Mouse (Mus musculus): Measurements from ENCODE around the gene Lrrc28.

Gene Lrrc28

DNA sequence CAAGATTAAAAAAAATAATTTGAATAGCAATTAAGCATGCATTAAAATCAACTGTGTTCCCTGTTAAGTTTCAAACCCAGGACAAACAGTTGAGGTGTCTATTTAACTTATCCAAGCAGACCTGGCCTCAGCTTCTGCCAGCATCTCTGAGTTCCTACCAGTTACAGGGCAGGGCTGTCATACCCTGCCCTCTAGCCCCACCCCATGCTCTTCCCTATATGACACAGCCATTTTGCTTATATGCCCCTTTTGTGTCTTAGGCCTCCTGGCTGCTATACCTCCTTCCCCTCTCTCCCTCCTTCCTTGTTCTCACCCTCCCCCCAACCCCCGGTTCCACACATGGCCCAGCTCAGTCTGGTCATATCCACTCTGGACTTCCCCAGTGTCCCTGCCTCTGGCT lies 48.1 kb downstream of the Lrrc28 start:
- no peak for DNase-seq (ENCODE audit: extremely low spot score, low read depth, low spot score)

DNA sequence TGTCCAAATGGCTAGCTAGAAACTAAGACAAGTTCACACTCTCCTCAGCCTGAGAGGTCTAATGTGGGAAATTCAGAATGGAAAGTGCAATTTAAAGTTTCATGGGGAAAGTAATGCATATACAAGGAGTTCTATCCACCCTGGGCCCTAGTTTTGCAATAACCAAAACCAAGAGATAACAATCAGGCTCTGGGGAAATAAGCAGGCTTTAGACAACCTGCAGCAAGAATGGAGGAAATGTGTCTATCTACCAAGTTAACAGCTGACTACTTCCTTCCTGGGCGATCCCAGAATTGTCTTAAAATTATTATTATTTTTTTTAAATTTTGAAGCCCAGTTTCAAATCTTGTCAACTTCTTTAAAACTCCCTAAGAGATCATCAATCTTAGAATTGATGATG lies 48.7 kb downstream of the Lrrc28 start:
- no peak for DNase-seq (ENCODE audit: extremely low spot score, low read depth, low spot score)

DNA sequence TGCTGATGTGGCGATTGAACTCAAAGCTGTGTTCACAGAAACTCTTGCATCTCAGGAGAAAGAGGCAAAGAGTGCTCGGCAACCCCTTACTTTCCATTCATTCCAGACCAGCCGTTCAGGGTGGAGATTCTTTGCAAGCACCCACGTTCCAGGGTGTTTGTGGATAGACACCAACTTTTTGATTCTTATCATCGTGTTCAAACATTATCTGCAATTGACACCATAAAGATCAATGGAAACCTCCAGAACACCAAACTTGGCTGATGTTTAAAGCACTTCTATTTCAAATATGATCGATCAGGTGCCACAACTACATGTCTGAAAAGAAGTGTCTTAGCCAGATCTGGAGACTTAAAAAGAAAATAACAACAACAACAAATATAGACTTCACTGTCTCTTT lies 51.2 kb downstream of the Lrrc28 start:
- DNase-seq (ENCODE audit: extremely low spot score, low read depth, low spot score): no peak

DNA sequence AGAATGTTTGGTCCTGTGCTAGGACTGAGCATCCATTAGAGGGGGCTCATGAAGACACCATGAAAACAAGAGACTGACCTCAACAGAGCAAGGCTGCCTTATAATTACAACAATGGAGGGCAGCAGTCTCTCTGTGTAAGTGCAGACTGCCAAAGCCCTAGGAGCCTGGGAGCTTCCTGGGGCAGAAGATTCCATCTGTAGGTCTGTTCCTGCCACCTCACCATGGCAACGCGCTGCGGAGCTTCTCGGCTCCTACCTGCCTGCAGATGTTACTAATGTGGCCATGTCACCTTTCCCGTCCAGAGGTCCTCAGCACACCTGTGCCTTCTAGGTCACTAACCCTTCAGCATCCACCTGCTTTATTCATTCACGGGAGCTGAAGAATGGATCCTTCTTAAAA lies 52.4 kb downstream of the Lrrc28 start:
- DNase-seq (ENCODE audit: extremely low spot score, low read depth, low spot score): no peak

DNA sequence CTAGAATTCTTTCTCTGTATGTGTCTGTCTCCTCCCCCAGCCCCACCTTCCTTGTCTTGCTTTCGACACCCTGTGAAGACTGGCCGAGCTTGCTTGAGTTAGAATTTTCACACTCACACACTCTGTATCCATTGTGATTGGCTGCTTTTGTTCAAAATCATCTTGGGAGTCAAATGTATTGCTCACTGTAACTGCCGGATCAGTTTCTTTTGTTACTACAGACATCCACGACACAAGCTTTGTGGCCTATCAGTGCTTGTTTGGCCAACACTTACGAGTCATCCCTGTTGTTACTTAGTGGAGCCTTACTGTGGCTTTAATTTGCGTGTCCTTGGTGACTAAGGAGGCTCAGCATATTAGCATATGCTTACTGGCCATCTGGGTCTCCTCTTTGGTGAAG lies 56.3 kb downstream of the Lrrc28 start:
- DNase-seq (ENCODE audit: extremely low spot score, low read depth, low spot score): no peak

DNA sequence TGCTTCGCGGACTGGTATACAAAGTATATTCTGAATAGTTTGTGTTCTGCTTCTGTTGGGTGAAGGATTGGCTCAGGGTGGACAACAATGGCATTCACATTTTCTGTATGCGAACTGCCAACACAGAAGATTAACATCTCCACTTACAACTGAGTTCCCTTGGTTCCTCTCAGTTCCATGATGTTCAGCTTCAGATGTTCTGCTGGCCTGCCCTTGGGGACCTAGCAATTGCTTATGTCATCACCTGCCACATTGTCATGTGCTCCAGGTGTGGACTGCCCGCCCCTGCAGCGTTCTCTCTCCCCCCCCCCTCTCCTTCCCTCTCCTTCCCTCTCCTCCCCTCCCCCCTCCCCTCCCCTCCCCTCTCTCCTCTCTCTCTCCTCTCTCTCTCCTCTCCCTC lies 58.6 kb downstream of the Lrrc28 start:
- no peak for DNase-seq (ENCODE audit: extremely low spot score, low read depth, low spot score)

DNA sequence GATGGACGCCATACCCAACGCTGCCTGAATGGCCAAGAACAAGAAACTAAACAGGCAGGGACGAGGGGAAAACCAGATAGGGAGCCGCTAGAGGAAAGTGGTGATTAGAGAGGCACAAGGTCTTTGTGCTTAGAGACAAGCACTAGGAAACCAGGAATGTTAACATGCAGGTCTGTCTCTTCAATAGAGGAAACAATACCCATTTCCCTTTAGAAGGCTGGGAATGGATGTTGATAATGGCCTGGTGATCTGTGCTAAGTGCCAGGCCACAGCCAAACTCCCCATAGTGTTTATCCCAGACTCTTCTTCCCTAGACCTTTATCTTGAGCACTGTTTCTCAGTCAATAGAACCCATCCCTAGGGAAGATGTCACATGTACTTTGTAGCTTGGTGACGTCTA lies 61.2 kb downstream of the Lrrc28 start:
- no peak for DNase-seq (ENCODE audit: extremely low spot score, low read depth, low spot score)

DNA sequence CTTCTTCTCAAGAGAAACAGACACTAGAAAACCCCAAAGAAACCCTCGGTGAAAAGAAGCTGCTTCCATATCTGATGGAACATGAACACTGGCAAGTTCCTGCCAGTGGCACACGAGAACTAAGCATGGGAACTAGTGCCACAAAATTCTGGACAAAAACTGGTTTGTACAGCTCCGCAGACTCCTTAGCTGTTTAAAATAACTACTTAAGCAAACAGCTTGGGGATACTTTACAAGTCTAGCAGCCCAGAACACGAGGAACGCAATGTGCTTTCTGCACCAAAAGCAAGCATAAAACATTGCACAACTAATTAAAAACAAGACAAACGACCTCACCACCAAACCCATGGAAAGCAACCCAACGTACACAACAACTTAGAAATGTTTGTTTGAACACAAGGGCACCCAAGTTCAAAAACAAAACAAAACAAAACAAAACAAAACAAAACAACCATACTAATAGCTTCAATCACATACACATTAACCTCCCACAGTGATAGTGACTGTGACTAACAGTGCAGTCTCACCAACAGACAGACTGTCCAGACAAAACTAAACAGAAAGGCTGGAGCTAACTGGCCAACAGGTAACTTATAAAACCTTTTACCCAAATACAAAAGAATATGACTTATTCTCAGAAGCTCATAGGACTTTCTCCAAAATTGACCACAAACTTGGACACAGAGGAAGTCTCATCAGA lies 66.1 kb downstream of the Lrrc28 start:
- no peak for DNase-seq (ENCODE audit: extremely low spot score, low read depth, low spot score)

DNA sequence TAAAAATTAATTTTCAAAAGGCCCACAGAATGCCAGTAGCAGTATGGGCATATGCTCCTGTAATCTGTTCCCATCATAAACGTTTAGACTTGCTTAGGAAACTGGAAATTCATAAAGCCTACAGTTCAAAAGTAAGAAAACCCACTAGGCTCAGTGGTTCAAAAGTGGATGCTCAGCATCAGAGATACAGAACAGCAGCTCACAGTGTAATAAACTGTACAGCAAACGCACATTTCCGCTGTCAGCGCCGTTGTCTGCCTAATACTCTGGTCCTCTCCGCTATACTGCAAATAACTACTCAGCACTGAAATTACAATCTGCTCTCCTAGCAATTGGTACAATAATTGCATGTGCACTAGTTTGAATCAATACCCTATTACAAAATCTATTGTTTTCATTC lies 67.0 kb downstream of the Lrrc28 start:
- DNase-seq (ENCODE audit: extremely low spot score, low read depth, low spot score): no peak

DNA sequence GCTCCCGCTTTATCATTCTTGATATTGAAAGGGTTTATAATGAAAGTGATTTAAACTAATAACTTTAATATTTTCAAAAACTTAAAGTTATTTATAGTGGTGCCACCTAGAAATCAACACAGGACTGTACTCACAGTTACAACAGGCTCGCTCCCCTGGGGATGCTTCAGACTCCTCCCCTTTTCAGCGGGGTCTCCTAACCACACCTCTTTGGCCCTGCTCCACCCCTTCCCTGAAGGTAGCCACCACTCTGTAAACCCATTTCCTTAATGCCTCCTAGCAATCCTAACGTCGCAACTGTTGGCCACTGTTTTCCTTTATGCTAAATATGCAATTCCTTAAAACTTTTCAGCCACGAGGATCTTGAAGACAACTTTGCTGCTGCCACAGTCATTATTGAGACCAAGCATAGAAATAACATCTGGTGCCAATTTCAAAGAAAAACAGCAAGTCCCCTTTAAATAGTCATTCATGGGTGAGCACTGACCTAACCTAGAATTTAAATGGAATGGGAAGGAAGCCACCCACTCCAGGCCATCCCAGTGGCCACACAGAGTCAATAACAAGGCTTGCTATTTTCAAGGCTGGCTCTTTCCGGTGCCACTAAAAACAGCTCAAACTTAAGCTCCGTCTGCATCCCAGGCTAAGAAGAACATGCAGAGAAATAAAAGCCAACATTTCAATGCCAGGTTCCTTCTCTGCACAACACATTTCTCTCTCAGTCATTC lies 78.4 kb downstream of the Lrrc28 start:
- no peak for DNase-seq (ENCODE audit: extremely low spot score, low read depth, low spot score)

DNA sequence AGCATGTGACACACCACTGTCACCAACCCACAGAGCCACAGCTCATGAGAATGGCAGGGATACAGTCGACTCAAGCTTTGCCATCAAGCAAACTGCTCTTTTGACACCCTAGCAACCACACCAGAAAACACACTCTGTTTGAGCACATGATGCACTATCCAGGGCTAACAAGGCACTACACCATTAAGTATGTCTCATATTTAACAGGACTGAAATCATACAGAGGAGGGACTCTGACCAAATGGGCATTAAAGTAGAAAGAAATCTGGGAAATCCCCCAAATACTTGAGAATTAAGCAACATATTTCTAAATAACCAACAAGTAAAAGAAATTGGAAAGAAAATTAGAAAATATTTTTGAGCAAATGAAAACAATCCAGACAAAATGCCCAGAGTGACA lies 79.9 kb downstream of the Lrrc28 start:
- no peak for DNase-seq (ENCODE audit: extremely low spot score, low read depth, low spot score)

DNA sequence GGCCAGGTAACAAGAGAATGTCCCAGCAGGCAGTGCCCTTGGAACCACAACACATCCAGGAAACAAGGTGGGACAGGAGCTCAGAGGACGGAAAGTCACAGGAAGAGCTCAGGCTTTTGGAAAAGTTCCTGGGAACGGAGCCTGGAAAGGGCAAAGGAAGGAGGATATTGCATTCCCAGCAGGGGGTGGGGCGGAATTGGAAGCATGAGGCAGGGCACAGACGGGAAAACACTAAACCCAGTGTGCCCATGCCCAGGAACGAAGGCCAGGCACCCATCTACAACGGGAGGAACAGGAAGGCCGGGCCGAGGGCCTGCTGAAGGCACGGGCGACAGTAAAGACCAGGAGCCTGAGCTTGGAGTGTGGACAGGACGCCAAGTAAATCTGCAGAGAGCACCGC lies 82.9 kb downstream of the Lrrc28 start:
- no peak for DNase-seq (ENCODE audit: extremely low spot score, low read depth, low spot score)

DNA sequence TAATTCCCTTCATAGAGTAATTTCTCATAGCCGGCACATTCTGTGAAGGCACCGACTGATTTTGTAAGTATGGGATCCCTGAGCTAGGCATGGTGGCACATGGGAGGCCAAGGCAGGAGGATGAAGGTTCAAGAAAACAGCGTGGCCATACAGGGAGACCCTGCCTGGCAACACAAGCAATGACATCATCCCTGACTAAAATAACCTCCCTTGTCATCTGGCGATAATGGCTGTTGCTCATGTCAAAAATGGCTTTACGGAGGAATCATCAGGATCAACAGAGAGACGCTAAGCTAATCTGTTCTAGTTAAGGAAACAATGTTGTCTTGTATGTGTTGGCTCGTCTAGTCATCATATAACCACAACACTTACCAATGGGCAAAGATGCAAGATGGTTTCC lies 85.6 kb downstream of the Lrrc28 start:
- no peak for DNase-seq (ENCODE audit: extremely low spot score, low read depth, low spot score)

DNA sequence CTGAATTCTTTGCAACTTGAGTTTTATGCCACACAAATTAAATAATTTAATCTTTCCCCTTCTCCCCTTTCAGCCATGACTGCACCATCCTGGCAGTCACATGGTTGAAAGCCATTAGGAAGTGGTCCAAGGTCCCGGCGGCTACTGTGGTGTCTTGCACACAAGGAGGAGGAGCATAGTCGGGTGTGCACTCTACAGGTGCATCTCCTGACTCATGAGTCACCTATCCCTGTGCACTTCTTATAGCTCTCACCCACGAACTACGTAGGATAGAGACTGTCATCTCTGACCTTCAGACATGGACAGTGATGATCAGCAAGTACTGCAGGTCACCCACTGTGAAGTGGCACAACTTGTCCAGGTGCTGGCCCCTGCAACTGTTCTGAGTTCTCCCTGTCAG lies 86.8 kb downstream of the Lrrc28 start:
- no peak for DNase-seq (ENCODE audit: extremely low spot score, low read depth, low spot score)

DNA sequence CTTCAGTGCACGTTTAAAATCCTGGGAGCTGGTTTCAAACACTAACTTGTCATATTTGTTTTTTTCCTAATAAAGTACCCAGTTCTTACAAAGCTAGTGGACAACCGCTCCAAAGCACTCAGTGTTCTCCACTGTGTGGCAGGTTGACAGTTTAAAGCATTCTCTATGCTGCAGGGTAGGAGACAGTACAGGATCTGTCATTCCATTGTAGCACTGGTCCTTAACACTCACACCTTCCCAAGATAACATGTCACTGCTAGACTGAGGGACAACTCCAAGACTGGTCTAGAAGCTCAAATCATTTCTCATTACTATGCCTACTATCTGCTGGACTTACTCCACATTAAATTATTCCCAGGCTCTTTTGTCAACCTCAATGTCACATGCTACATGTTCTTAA lies 90.2 kb downstream of the Lrrc28 start:
- no peak for DNase-seq (ENCODE audit: extremely low spot score, low read depth, low spot score)

DNA sequence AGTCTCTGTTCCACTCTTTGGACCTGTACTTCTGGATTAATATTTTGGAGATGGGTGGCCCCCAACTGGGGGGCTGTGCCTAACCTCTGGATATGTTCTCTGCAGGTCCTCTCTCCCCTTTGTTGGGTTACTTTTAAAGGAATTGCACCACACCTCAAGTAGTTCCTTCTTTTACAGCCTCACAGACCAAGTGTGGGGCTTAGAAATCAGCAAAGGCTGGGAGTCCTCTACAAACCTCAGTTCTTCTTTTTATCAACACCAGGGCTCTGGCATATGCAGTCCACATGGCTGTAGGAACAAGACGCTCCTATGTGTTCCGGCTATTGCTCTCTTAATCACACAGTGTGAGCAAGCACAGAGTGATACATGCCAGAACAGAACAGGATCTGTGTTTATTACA lies 93.8 kb downstream of the Lrrc28 start:
- no peak for DNase-seq (ENCODE audit: extremely low spot score, low read depth, low spot score)

DNA sequence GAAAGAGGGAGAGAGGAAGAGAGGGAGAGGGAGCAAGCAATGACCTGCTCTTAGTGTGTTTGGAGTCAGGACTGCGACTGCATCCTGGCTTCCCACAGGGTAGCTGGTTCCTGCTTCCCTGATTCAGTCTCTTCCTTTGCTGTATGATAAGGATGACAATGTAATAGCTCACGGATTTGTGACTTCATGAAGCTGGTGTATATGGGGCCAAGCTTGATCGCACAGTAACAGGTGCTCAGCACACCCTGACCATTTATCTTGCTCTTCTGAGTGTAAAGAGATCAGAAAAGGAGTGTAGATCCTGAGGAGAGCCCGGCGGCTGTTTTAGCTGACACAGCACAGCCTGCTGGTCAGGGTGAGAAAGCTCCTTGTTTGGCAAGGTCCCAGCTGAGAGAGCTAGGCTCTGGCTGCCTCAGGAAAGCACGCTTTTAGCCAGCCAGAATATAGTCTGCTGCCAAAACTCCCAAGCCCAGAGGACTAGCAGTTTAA lies 96.0 kb downstream of the Lrrc28 start:
- no peak for DNase-seq (ENCODE audit: extremely low spot score, low read depth, low spot score)

DNA sequence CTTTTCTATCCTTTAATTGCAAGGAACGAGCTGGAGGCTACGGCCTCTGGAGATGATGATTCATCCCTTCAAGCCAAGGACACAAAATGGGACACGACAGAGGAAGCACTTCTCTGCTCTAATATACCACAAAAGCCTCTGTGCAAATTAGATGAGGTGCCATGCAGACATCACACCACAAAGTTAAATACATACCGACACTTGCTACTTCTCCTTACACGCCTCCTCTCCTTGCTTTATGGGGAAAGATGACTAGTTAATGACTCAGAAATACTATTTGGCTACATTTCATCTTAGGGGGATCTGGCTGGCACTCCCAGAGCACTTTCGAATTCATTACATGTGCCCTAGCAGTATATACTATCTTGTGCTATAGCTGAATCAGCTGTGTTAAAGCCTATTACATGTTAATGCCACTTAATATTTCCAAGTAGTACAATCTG lies 96.4 kb downstream of the Lrrc28 start:
- no peak for DNase-seq (ENCODE audit: extremely low spot score, low read depth, low spot score)

DNA sequence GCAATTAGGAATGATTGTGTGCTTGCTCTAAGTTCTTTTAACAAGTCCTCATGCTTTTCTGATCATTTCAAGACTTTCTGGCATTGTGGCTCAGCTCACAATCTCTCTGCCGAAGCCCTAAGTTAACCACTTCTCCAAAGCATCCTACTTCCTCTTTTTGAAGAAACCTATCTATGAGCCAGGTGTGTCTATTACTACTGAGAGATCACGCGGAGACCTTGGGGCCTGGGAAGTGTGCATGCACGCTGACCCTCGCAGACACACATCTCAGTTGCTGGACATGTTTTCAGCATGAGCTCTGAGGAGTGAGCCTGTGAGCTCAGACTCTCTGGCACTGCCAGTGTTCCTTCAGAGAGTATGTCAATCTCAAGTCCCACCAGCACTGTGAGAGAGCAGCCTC lies 98.8 kb downstream of the Lrrc28 start:
- DNase-seq (ENCODE audit: extremely low spot score, low read depth, low spot score): no peak

DNA sequence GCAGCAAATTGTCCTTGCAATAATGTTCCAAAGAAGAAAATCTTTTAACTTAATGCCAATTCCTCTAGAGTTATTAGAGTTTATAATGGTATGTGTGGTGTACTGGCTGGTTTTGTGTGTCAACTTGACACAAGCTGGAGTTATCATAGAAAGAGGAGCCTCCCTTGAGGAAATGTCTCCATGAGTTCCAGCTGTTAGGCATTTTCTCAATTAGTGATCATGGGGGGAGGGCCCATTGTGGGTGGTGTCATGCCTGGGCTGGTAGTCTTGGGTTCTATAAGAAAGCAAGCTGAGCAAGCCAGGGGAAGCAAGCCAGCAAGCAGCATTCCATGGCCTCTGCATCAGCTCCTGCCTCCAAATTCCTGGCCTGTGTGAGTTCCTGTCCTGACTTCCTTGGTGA lies 100.5 kb downstream of the Lrrc28 start:
- DNase-seq (ENCODE audit: extremely low spot score, low read depth, low spot score): no peak

DNA sequence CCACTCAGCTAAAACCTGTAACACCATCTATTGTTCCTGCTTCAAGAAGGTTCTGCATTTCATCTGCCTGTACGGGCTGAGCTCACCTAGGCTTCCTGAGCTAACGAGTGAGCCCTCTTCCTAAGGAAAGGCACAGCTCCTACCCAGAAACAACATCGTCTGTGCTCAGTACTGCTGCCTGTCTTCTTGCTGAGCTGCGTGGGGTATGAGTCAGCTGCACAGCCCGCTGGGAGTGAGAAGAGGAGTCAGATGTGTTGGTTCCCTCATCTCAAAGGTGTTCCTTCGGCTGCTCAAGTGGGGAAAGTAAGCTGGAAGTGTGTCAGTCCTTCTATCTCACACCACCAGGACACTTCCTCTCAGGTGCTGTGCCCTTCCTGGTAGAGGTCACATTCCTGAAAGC lies 101.4 kb downstream of the Lrrc28 start:
- no peak for DNase-seq (ENCODE audit: extremely low spot score, low read depth, low spot score)

DNA sequence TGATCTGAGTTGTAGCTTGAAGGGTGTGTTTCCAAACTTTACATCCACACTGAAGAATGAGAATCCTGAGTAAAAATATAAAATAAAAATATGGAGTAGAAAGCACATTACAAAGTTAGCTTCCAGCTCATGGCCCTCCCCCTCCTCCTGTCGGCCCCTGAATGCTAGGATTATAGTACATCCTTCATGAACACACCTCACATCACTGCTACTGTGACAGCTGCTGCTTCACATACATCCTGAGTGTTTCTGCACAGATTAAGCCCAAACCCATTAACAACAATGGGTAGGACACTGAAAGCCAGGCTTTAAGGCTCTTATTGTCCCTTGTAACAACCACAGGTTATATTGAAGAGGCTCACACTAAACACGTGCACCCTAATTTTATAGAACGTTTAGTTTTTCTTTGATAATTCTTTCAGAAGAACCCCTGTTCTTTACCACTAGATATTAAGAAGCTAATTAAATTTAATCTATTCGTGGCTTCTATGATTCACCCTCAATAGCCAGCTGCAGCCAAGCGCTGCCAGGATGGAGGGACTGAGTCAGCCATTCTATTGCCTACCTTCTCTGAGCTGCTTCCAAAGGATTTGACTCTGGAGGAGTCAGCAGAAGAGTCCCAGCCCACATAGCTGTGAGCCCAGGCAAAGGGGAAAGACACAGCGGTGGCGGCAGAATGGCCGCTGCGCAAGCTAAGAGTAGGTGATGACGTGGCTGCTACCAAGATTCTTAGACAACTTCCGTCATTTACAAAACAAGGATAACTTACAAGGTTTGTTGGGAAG lies 108.3 kb downstream of the Lrrc28 start:
- no peak for DNase-seq (ENCODE audit: extremely low spot score, low read depth, low spot score)

Data from hindlimb bud, embryonic 11.5 days (tissue).